Mouse (Mus musculus): ENCODE data around the gene Nacc2. TPM values are rescaled to one million over a fixed set of nuclear protein-coding genes. Genes with fewer than 3 reads are reported as not detected.

Nacc2 gene
- total RNA-seq, 1 experiment from 2014 or later: 1.4 TPM

DNA sequence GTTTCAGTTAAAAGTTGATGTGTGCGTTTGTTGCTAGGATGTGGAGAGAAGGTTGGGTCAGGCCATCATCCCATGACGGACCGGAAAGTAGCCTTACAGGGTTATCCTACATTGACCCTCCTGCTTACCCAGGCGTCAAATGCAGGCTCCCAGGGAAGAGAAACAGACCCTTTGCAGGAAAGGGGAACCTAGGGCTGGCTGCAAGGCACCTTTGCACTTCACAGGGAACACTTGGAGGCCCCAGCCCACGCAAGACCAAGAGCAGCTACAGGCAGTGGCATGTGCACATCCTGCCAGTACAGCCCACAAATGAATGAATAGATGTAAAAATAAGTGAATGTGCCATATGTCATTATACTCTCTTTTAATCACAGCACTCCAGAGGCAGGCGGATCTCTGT is 17.9 kb upstream of the Nacc2 start:
- no peak for ATAC-seq (replicated peaks; ENCODE audit: insufficient number of reproducible peaks, low FRiP score, low TSS enrichment, poor library complexity, severe bottlenecking)

- ATAC-seq (replicated peaks; ENCODE audit: insufficient number of reproducible peaks, low FRiP score, low TSS enrichment, poor library complexity, severe bottlenecking): peak; percentile 90
These were observed 17.3 kb upstream of the Nacc2 start for GRCm38 (mm10) chr2:26140292-26140819.

GRCm38 (mm10) chr2:26139545-26140206 is 16.7 kb upstream of the Nacc2 start:
- peak; percentile 0; the same call in 1 of the 2 replicates for ATAC-seq (replicated peaks; ENCODE audit: insufficient number of reproducible peaks, low FRiP score, low TSS enrichment, poor library complexity, severe bottlenecking)

- ATAC-seq (replicated peaks; ENCODE audit: insufficient number of reproducible peaks, low FRiP score, low TSS enrichment, poor library complexity, severe bottlenecking): no peak
These were observed 16.1 kb upstream of the Nacc2 start for GRCm38 (mm10) chr2:26139034-26139544.

- ATAC-seq (replicated peaks; ENCODE audit: insufficient number of reproducible peaks, low FRiP score, low TSS enrichment, poor library complexity, severe bottlenecking): no peak
These were observed 15.4 kb upstream of the Nacc2 start for GRCm38 (mm10) chr2:26138252-26139033.

- ATAC-seq (replicated peaks; ENCODE audit: insufficient number of reproducible peaks, low FRiP score, low TSS enrichment, poor library complexity, severe bottlenecking): no peak
These were observed 11.6 kb upstream of the Nacc2 start for GRCm38 (mm10) chr2:26134591-26134990.

GRCm38 (mm10) chr2:26132628-26133551 is 9.9 kb upstream of the Nacc2 start:
- ATAC-seq (replicated peaks; ENCODE audit: insufficient number of reproducible peaks, low FRiP score, low TSS enrichment, poor library complexity, severe bottlenecking): no peak

DNA sequence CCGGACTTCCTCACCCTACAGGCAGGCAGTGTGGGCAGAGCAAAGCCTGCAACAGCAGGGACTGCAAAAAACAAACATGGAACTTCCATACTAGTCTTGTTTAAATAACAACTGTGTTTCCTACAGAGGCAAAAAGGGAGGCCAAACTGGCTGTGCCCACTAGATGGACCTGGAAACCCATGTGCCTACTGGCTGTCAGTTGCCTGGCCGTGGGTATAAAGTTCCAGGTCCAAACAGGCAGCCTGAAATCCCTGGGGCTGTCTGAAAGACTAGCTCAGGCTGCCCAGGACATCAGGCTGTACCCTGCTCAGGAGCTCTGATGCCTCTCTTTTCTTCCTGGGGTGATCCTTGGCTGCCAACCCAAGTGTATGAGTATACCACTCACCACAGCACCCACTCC is 8.3 kb upstream of the Nacc2 start:
- ATAC-seq (replicated peaks; ENCODE audit: insufficient number of reproducible peaks, low FRiP score, low TSS enrichment, poor library complexity, severe bottlenecking): no peak

DNA sequence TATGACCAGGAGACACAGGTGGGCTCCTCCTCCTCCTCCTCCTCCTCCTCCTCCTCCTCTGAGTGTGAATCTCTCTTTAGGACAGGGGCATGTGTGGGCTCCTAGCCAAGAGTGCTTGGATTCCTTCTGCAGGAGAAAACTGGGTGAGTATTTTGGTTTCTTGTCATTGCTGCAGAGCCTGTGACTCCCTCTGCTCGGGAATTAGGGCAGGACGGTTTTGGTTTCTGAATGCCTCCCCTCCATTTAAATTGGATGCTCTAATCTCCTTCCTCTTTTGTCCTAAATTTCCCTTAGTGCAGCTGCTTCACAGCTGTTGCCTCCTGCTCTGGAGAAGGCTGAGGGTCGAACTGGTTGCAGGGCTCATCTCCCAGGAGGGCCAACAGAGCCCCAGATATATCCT is 6.9 kb upstream of the Nacc2 start:
- no peak for ATAC-seq (replicated peaks; ENCODE audit: insufficient number of reproducible peaks, low FRiP score, low TSS enrichment, poor library complexity, severe bottlenecking)

DNA sequence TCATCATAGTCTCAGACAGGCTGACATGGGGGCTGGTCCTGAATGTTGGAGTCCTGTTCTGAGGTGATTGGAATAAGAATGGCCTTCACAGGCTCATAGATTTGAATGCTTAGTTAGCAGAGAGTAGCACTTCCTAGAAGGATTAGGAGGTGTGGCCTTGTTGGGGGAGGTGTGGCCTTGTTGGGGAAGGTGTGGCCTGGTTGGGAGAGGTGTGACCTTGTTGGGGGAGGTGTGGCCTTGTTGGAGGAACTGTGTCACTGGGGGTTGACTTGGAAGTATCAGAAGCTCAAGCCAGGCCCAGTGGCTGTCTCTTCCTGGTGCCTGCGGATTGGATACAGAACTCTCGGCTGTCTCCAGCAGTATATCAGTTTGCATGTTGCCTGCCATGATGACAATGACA is 6.3 kb upstream of the Nacc2 start:
- no peak for ATAC-seq (replicated peaks; ENCODE audit: insufficient number of reproducible peaks, low FRiP score, low TSS enrichment, poor library complexity, severe bottlenecking)

GRCm38 (mm10) chr2:26122171-26123078 is 595 bp downstream of the Nacc2 start:
- no peak for ATAC-seq (replicated peaks; ENCODE audit: insufficient number of reproducible peaks, low FRiP score, low TSS enrichment, poor library complexity, severe bottlenecking)

GRCm38 (mm10) chr2:26121541-26122083 is 1.4 kb downstream of the Nacc2 start:
- ATAC-seq (replicated peaks; ENCODE audit: insufficient number of reproducible peaks, low FRiP score, low TSS enrichment, poor library complexity, severe bottlenecking): no peak

DNA sequence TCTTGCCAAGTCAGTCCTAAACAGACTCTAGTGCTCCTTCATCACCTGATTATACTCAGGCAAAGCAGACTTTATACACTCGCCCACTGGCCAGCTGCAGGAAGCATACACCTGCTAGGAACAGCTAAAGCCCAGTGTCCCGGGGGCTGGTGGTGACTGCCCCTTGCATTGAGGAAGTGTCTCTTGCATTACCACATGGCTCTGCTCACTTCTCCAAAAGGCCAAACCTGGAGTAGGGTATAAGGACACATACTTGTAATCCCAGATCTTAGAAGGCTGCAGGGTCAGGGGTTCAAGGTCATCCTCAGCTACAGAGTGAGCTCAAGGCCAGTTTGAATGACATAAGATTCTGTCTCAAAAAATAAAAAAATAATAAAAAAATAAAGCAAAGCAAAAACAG is 3.4 kb downstream of the Nacc2 start:
- no peak for ATAC-seq (replicated peaks; ENCODE audit: insufficient number of reproducible peaks, low FRiP score, low TSS enrichment, poor library complexity, severe bottlenecking)

GRCm38 (mm10) chr2:26119310-26119592 is 3.8 kb downstream of the Nacc2 start:
- no peak for ATAC-seq (replicated peaks; ENCODE audit: insufficient number of reproducible peaks, low FRiP score, low TSS enrichment, poor library complexity, severe bottlenecking)

GRCm38 (mm10) chr2:26118584-26119309 is 4.3 kb downstream of the Nacc2 start:
- ATAC-seq (replicated peaks; ENCODE audit: insufficient number of reproducible peaks, low FRiP score, low TSS enrichment, poor library complexity, severe bottlenecking): no peak

- ATAC-seq (replicated peaks; ENCODE audit: insufficient number of reproducible peaks, low FRiP score, low TSS enrichment, poor library complexity, severe bottlenecking): no peak
These were observed 5.4 kb downstream of the Nacc2 start for GRCm38 (mm10) chr2:26117580-26117979.

GRCm38 (mm10) chr2:26116550-26116949 is 6.5 kb downstream of the Nacc2 start:
- ATAC-seq (replicated peaks; ENCODE audit: insufficient number of reproducible peaks, low FRiP score, low TSS enrichment, poor library complexity, severe bottlenecking): no peak

Measured in monocyte, adult 5-6 weeks (primary cell).